Comparison of ENCODE assay signal across 27 mouse cellular contexts in the genomic region with DNA sequence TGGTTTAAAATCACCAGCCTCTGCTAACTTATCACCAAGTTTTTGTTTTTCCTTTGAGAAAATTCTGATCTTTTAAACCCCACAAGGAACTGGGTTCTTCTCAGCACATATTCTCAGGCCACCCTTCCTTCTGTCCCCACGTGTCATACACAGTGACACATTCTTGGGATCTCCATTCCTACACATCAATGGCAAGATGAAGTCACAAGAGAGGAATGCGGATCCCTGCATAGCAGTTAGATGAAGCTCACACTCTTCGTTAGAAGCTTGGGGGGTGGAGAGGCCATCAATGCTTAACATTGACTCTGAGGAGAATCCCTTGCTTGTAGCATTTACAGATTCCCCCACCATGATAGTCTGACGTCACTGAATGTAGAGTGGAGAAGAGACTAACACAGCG. TPM values are rescaled to one million over a fixed set of nuclear protein-coding genes. Genes with fewer than 3 reads are reported as not detected.
DNase-seq lines count a peak whose midpoint lies in the region; ATAC-seq and TF ChIP-seq lines count a peak whose summit lies in the region.
"Had no signal": no experiment of that assay in that cellular context is flagged by ENCODE, and none has a peak within 500 bp of the region (broad histone marks: within the 10 kb centered on the region; RNA-seq: fewer than 3 reads in every experiment).

No protein-coding gene starts in this region.

- H3K27me3 ChIP-seq in heart, embryonic 14.5 days (ENCODE audit: control insufficient read depth, insufficient read depth, low read length) = no peaks in the 10 kb centered on the region
- H3K27me3 ChIP-seq in heart, postnatal 0 days (ENCODE audit: control insufficient read depth, insufficient read depth, low read length) = no peaks in the 10 kb centered on the region
- no peaks in the 10 kb centered on the region for H3K27me3 ChIP-seq in heart, embryonic 10.5 days (ENCODE audit: insufficient read depth, poor library complexity, severe bottlenecking)
- H3K27me3 ChIP-seq in liver, postnatal 0 days (ENCODE audit: insufficient read depth, low read length) = no peaks in the 10 kb centered on the region
- H3K27me3 ChIP-seq: CH12.LX; embryonic facial prominence, embryonic 13.5 days; forebrain, embryonic 12.5 days; forebrain, embryonic 15.5 days; hindbrain, embryonic 12.5 days; hindbrain, embryonic 15.5 days had no signal

- TF ChIP-seq CTCF in heart, postnatal 0 days (IDR thresholded peaks at IDR 0.05; ENCODE audit: low read depth) = no peak
- TF ChIP-seq CTCF in liver, postnatal 0 days (IDR thresholded peaks at IDR 0.05; ENCODE audit: low read depth) = no peak

- peak; percentile 72 for ATAC-seq in heart, embryonic 14.5 days (ENCODE audit: insufficient number of reproducible peaks, insufficient read depth, low FRiP score, low read depth)
- ATAC-seq in heart, postnatal 0 days (ENCODE audit: insufficient read depth, low read depth) = peak; percentile 63; the same call in 1 of the 2 replicates
- ATAC-seq in liver, postnatal 0 days = no peak
- ATAC-seq: forebrain, embryonic 15.5 days; intestine, postnatal 0 days had no signal

- no peak for TF ChIP-seq EP300 in heart, postnatal 0 days (IDR thresholded peaks at IDR 0.05; ENCODE audit: low read depth)
- TF ChIP-seq EP300 in liver, postnatal 0 days (IDR thresholded peaks at IDR 0.05; ENCODE audit: low read depth) = no peak

- H3K36me3 ChIP-seq in heart, embryonic 14.5 days (ENCODE audit: control insufficient read depth, insufficient read depth, low read length) = no peaks in the 10 kb centered on the region
- H3K36me3 ChIP-seq in heart, postnatal 0 days (replicated peaks; ENCODE audit: control insufficient read depth, insufficient read depth, low read length) = no peaks in the 10 kb centered on the region
- H3K36me3 ChIP-seq in heart, embryonic 10.5 days = no peaks in the 10 kb centered on the region
- no peaks in the 10 kb centered on the region for H3K36me3 ChIP-seq in liver, postnatal 0 days (replicated peaks; ENCODE audit: insufficient read depth, low read length)
- H3K36me3 ChIP-seq: embryonic facial prominence, embryonic 10.5 days; embryonic facial prominence, embryonic 13.5 days; forebrain, embryonic 12.5 days; forebrain, embryonic 15.5 days; G1E; hindbrain, embryonic 12.5 days; hindbrain, embryonic 15.5 days had no signal

- H3K4me1 ChIP-seq in heart, embryonic 14.5 days (ENCODE audit: control insufficient read depth in 2 of 2, insufficient read depth in 2 of 2, low read length in 2 of 2) = peaks cover 8 to 11% of the 10 kb centered on the region in 2 experiments; a peak in 3 of 4 replicates
- no peaks in the 10 kb centered on the region; the same call in 1 of the 2 replicates for H3K4me1 ChIP-seq in heart, postnatal 0 days (ENCODE audit: control insufficient read depth, insufficient read depth)
- peaks cover 11% of the 10 kb centered on the region; the same call in 1 of the 2 replicates for H3K4me1 ChIP-seq in heart, embryonic 10.5 days
- 0 out of 2 replicates have a peak, but pooled peaks cover 2% of the 10 kb centered on the region for H3K4me1 ChIP-seq in liver, postnatal 0 days (ENCODE audit: insufficient read depth)
- H3K4me1 ChIP-seq: forebrain, embryonic 12.5 days; forebrain, embryonic 15.5 days; hindbrain, embryonic 12.5 days; hindbrain, embryonic 15.5 days had no signal

- no peaks in the 10 kb centered on the region for H3K9me3 ChIP-seq in heart, embryonic 14.5 days (ENCODE audit: control insufficient read depth, low read length)
- no peaks in the 10 kb centered on the region for H3K9me3 ChIP-seq in heart, postnatal 0 days (replicated peaks; ENCODE audit: control insufficient read depth, low read length)
- no peaks in the 10 kb centered on the region for H3K9me3 ChIP-seq in heart, embryonic 10.5 days
- H3K9me3 ChIP-seq in liver, postnatal 0 days (ENCODE audit: low read length) = no peaks in the 10 kb centered on the region
- H3K9me3 ChIP-seq: embryonic facial prominence, embryonic 10.5 days; embryonic facial prominence, embryonic 13.5 days; forebrain, embryonic 12.5 days; forebrain, embryonic 15.5 days; G1E; hindbrain, embryonic 12.5 days; hindbrain, embryonic 15.5 days had no signal

- H3K4me2 ChIP-seq in heart, embryonic 14.5 days (ENCODE audit: low read length) = no peak overlapping the region
- no peak overlapping the region for H3K4me2 ChIP-seq in heart, postnatal 0 days (ENCODE audit: low read depth, low read length)
- no peak overlapping the region for H3K4me2 ChIP-seq in liver, postnatal 0 days (ENCODE audit: low read depth, low read length)
- H3K4me2 ChIP-seq: embryonic facial prominence, embryonic 13.5 days; forebrain, embryonic 12.5 days; forebrain, embryonic 15.5 days; heart, embryonic 11.5 days; hindbrain, embryonic 12.5 days; hindbrain, embryonic 15.5 days had no signal

- H3K4me3 ChIP-seq in heart, embryonic 14.5 days (ENCODE audit: control insufficient read depth in 1 of 2, insufficient read depth in 1 of 2, low read depth in 1 of 2, low read length in 2 of 2) = no peak overlapping the region
- no peak overlapping the region for H3K4me3 ChIP-seq in heart, postnatal 0 days (ENCODE audit: low read depth, low read length)
- no peak overlapping the region for H3K4me3 ChIP-seq in heart, embryonic 10.5 days
- no peak overlapping the region for H3K4me3 ChIP-seq in liver, postnatal 0 days (ENCODE audit: low read depth, low read length)
- H3K4me3 ChIP-seq: embryonic facial prominence, embryonic 10.5 days; embryonic facial prominence, embryonic 13.5 days; erythroblast, embryonic 14.5 days; forebrain, embryonic 12.5 days; forebrain, embryonic 15.5 days; hindbrain, embryonic 12.5 days; hindbrain, embryonic 15.5 days had no signal

- 38% methylated on average over 5 of the region's 5 CpGs for WGBS in heart, embryonic 14.5 days
- 30% methylated on average over 5 of the region's 5 CpGs for WGBS in heart, postnatal 0 days
- 49% methylated on average over 5 of the region's 5 CpGs for WGBS in heart, embryonic 10.5 days
- WGBS in liver, postnatal 0 days (ENCODE audit: insufficient replicate concordance) = 74% methylated on average over 5 of the region's 5 CpGs

- DNase-seq in heart, adult 11 months = peak; percentile 21
- DNase-seq in heart, adult 18-20 months = no peak
- DNase-seq in heart, adult 8-10 months (ENCODE audit: low spot score) = no peak
- DNase-seq in heart, postnatal 0 days (ENCODE audit: low spot score) = no peak
- DNase-seq in heart, embryonic 10.5 days (ENCODE audit: low spot score) = no peak
- DNase-seq in liver, postnatal 0 days = no peak
- DNase-seq: adrenal gland, adult 2 months; adrenal gland, postnatal 14 days; B cell, adult 2 months; cerebellum, adult 11 months; cerebellum, adult 2 months; cerebellum, adult 9-11 months; cerebellum, postnatal 25 days; gastrocnemius, postnatal 25 days; kidney, adult 2 months had no signal

- peak overlapping the region; percentile 12 to 35; a peak in 1 of 4 replicates for H3K27ac ChIP-seq in heart, embryonic 14.5 days (replicated peaks in 1 of 2; ENCODE audit: control insufficient read depth in 1 of 2, insufficient read depth in 1 of 2, low read depth in 2 of 2, low read length in 2 of 2)
- H3K27ac ChIP-seq in heart, postnatal 0 days (ENCODE audit: low read depth) = no peak overlapping the region
- H3K27ac ChIP-seq in heart, embryonic 10.5 days = no peak overlapping the region; the same call in 1 of the 2 replicates
- no peak overlapping the region for H3K27ac ChIP-seq in liver, postnatal 0 days (ENCODE audit: low read depth)
- H3K27ac ChIP-seq: embryonic facial prominence, embryonic 10.5 days; embryonic facial prominence, embryonic 13.5 days; forebrain, embryonic 12.5 days; forebrain, embryonic 15.5 days; hindbrain, embryonic 12.5 days; hindbrain, embryonic 15.5 days had no signal

- no peak overlapping the region for H3K9ac ChIP-seq in heart, embryonic 14.5 days (ENCODE audit: low read length)
- no peak overlapping the region for H3K9ac ChIP-seq in heart, postnatal 0 days (replicated peaks; ENCODE audit: low read depth, low read length)
- no peak overlapping the region for H3K9ac ChIP-seq in liver, postnatal 0 days (replicated peaks)
- H3K9ac ChIP-seq: embryonic facial prominence, embryonic 13.5 days; forebrain, embryonic 12.5 days; forebrain, embryonic 15.5 days; hindbrain, embryonic 12.5 days; hindbrain, embryonic 15.5 days had no signal

RNA-seq across cellular contexts. Expression of a gene that starts 10.8 kb away (rescaled TPM):
- 10 to 100 TPM; 61.3 to 70.5 TPM for total RNA-seq in heart, adult 18-20 months (2021)
- polyA plus RNA-seq in heart, embryonic 14.5 days (2014; fragmentation: Nextera tagmentation; extraction: Ambion mirVana) = 28.9 and 33.3 TPM in 2 replicates
- 10 to 100 TPM; 63.9 to 82.9 (median 76.6) TPM for total RNA-seq in heart, adult 8-10 months (2022)
- total RNA-seq in heart, postnatal 0 days (2014; rRNA removed; ENCODE audit: low replicate concordance) = 33.8 and 44.5 TPM in 2 replicates
- 12.3 and 12.8 TPM in 2 replicates for polyA plus RNA-seq in heart, postnatal 0 days (2015; fragmentation: Nextera tagmentation; extraction: Ambion mirVana)
- 11.5 and 20.1 TPM in 2 replicates for polyA plus RNA-seq in heart, embryonic 10.5 days (2016; fragmentation: Nextera tagmentation; extraction: Ambion mirVana)
- 3.6 and 4.5 TPM in 2 replicates for polyA plus RNA-seq in liver, postnatal 0 days (2015; fragmentation: Nextera tagmentation; extraction: Ambion mirVana)

Comparison
In these comparisons a context has a peak if more than half of its experiments do, and no peak if none do; other contexts are left out.
1. H3K27ac ChIP-seq: peak in heart, embryonic 14.5 days (2 of 2); none in heart, postnatal 0 days (single experiment), heart, embryonic 10.5 days (single experiment) and liver, postnatal 0 days (single experiment).